Mouse (Mus musculus) ES-CJ7 (cell line): ENCODE results near the gene Ehbp1.

Experiments
- DNase-seq: peaks from one replicate; pipeline ENCODE4 v3.0.0; 2011; ENCODE audit warnings: low read depth, low spot score

The Ehbp1 gene

DNA sequence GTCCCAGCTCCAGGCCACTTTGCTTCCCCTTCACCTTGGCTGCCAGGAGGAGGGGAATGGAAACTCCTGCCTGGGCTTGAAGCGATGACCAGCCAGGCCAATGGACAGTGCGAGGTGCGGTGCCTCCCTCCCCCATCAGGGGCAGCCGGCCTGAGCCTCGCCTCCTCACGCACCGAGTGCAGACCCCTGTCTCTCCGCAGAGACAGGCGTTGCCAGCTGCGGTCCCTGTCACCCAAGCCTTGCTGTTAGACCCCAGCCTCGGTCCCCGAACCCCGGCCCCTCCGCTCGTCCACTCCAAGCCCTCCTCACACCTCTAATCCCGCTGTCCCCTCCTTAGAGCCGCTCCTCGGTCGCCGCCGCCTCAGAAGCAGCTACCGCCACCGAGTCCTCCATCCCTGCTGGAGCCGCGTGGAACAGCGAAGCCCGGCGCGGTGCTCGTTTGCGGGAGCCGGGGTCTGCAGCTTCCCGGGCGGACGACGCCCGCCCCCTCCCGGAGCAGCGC is 55.7 kb downstream of the Ehbp1 start:
- peak; percentile 36 for DNase-seq

GRCm38 (mm10) chr11:22276656-22277055 is 65.4 kb downstream of the Ehbp1 start:
- no peak for DNase-seq

DNA sequence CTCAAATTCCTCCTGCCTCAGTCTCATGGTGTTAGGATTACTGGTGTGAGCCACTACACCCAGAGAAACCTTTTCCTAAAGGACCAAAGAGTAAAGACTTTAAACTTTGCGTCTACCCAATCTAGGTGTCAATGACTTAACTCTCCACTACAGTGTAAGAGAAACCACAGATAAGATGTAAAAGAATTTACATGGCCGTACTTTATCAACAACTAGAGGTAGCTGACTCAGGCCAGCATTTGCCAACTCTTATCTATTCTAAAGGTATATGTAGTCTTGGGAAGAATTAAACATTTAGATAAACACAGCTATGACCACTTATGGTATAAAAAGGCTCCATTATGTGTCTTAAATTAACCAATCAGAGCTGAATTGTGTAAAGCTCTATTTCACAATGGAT is 67.9 kb downstream of the Ehbp1 start:
- DNase-seq: no peak

DNA sequence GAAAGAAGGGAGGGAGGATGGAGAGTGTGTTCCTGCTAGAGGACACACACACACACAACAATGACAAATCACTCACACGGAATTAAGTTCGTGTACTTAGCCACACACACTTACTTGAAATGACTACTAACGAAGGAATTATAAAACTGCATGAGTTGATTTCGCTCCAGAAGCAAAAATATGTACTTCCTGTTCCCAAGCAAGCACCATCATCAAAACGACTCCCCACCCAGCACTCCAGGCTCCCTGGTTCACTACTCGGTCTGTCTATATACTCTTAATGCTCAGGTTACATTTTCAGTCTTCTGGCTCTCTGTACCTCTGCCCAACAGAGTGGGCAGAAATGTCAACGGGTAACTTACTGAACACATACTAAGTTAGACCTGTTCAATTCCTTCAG is 68.7 kb downstream of the Ehbp1 start:
- no peak for DNase-seq

DNA sequence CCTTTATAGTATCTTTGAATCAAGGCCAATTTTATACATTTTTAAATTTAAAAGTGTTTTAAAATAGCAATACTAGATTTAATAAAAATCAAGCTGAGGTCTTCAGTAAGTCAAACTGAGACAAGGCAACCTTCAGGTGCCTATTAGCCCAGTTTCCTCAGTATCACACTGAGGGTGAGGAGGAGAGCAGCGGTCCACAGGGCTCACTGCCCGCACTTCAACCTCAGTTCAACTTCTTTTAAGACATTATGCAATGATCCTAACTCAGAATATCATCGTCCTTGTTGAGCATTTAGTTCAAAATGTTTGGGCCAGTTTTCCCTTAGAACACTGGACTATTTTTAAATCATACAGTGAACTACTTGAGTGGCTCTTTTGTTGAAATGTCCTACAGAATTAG is 70.2 kb downstream of the Ehbp1 start:
- DNase-seq: no peak

DNA sequence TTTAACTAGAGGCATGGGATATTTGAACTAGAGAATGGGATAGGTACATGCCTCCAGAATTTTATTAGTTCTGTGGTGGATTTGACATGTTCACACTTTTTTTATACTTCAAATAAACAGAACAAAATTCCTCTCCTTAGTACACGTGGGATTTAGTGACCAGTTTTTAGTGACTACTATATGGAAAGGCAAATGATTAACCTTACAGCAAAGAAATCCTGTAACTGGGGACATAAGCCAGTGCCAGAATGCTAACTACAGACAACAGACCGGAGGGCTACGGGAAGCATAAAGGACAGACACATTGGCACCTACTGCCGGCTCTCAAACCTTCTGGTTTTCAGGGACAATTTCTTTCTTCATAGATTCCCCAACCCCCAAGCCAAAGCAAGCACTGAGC is 72.4 kb downstream of the Ehbp1 start:
- DNase-seq: no peak

DNA sequence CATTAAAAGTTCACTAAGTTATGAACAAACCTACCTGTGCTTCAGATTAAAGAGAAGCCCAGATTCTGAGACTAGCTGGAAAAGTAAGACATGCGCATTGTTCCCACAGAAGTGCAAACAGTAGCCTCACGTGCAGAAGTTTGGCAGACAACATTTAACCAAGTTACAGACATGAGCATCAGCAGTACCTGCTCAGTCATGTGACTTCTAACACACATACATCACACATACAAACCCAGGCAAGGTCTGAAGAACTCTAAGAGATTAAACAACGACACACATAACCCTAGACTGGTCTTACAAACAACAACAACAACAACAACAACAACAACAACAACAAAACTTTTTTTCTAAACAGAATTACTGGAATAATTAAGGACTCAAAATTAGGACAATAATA is 72.9 kb downstream of the Ehbp1 start:
- no peak for DNase-seq

- no peak for DNase-seq
These were observed 75.1 kb downstream of the Ehbp1 start for GRCm38 (mm10) chr11:22267014-22267413.

DNA sequence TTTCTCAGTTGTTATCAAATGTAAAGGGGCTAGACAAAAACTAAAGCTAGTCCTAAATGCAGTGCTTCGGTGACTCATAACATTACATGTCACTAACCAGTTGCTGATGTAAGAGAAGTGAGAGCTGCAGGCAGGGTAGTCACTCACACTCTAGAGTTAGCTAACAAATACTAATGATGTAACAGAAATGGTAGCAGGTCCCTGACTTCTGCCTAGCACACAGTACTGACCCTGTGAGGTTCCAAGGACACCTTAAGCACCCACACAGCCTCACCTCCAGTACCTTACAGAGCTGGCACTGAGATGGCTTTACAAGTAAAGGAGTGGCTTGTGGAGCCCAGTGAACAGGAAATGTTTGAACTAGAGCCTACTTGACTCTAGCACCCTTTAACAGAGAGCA is 86.7 kb downstream of the Ehbp1 start:
- no peak for DNase-seq

GRCm38 (mm10) chr11:22249363-22249762 is 92.7 kb downstream of the Ehbp1 start:
- no peak for DNase-seq

DNA sequence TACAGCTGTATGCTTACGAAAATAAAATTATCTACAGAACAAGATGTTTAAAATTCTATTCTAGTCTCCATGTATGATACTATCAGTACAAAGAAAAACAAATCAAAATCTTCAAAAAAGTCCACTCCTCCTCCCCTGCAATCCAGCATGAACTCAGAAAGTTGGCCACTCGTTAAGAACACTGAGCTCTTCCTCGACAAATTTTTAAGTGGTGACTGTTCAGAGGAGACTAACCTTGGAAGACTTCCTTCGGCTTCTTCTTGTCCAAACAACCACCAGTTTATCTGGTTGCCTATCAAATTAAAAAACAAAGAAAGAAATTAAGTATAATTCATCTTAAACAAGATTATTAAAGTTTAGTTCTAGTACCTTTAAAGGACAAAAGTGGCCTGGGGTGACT is 94.4 kb downstream of the Ehbp1 start:
- no peak for DNase-seq

- DNase-seq: no peak
These were observed 95.0 kb downstream of the Ehbp1 start for GRCm38 (mm10) chr11:22247069-22247468.

DNA sequence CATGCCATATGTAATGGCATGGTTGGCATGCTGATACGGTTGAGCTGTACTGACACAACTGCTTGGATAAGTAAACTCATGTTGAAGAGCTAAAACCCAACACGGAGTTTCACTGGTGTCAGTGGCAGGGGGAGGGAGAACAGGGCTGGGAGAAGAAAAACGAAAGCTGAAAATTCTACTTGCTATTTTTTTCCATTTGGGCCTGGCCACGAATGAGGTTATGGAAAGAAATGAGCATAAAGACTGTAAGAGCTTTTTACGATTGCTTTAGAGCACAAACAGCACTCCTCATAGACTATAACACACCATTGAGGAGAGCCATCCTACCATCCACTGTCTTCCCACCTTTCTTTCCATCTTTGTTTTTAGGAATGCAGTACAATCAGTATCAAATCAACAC is 106.5 kb downstream of the Ehbp1 start:
- no peak for DNase-seq

DNA sequence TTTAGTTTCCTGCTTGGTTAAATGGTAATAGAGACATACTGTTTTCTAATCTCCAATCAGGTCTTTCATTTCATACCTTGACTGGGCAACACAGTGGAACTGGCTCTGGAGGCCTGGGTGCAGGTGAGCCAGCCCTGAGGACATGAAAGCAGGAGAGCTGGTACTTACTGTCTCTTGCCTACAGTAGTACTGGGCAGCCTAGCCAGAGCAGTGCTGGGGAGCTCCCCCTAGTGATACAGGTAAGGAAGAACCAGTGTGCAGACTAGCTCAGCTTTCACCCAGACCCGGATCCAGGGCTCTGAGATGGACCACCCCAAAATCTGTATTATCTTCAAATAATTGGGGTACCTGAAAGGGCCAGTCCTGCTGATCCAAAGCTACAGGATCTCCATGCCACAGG is 107.4 kb downstream of the Ehbp1 start:
- DNase-seq: peak; percentile 56

- DNase-seq: no peak
These were observed 111.2 kb downstream of the Ehbp1 start for GRCm38 (mm10) chr11:22230906-22231305.

DNA sequence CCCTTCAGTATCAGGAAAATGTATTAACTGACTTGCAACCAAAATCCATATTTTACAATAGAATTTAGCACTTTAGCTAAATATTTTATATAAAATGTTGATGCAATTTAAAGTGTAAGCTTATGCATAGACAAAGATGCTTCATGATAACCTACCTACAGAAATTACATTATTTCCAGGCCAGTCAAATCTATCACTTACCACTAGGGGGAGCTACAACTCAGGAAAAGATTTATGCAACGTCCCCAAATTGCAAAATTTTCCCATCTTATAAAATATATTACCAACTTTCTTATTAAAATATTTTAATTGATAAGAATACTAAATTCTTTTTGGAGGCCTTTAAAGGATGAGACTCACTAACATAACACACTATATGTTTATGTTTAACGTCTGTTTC is 116.5 kb downstream of the Ehbp1 start:
- DNase-seq: peak; percentile 19

DNA sequence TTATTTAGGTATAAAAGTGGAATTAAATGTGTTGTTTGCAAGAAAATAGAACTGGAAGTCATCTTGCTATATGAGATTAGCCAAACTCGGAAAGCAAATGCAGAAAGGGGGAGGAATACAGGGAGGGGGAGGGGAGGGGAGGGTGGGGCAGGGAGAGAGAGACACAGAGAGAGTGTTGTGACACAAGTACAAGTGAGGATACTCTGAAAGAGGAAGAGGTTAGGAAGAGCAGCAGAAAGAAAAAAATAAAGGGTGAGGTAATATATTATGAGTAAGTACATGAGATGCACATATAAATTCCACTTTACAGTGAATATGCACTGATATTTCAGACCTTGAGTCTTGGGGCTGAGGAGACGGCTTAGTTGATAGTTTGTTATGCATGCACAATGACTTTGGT is 123.9 kb downstream of the Ehbp1 start:
- DNase-seq: no peak

DNA sequence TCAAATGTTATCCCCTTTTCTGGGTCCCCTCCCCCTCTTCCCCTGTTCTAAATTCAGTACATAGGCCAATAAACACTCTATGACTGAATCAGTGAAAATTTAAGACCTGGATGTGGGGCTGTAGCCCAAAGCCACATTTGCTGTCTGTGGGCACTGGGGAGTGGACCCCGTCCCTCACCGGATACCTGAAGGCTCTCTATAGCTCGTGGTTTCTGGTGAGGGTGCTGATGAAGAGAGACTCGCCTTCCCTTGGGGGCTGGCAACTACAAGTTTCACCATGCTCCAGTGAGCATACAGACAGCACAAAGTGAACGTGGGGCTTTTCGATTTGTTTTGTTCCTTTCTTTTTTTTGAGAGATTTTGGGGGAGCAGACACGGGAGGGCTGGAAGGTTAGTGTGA is 125.2 kb downstream of the Ehbp1 start:
- no peak for DNase-seq

DNA sequence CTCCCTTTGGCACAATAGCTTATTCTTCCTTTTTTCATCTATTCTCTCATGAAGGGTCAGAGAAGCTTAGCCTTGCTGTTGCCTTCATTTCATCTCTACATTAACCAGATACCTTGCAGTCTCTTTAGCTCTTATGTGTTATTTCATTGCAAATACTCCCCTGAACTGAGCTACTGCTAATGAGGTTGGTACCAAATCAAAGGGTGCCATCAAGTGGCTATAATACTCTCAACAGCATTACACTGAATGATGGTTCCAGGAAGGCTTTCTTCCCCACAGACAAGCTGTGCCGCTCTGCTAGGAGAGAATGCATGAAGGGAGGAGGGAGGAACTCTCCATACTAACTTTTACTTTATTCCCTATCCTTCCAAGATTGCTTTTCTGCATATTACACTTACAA is 135.5 kb downstream of the Ehbp1 start:
- DNase-seq: no peak

DNA sequence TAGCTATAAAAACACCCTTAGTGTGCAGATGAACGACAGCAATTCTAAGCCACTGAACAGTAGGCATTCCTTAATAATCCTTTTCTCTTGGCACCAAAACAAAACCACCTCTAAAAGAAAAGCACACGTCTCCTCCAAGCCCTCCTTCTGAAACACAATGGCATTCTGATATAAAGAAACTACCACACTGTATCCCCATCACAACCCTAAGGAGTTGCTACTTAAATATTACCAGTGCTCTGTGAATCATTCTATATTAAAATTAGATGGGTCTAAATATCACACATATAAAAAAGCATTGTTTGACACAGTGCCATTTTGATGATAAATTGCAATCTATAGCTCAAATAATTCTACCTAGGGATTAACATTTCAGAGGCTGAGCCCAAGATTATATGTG is 135.9 kb downstream of the Ehbp1 start:
- DNase-seq: no peak

DNA sequence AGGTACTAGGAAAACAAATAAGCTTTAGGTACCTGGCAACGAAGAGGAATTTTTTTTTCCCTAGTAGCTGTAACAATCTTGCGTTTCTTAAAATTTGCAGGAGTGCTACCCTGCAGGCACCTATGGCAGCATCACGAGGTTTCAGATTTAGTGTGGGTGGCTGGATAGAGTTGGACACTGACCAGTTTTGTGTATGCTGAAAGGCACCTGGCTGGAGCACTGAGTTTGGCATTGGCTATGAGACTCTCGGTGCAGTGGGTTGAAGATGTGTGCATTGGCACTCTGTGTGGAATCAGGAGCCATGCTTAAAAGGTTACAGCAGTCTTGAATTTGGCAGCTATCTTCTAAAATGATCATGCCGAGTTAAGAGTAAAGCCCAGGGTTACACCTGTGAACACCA is 138.7 kb downstream of the Ehbp1 start:
- DNase-seq: no peak

- no peak for DNase-seq
These were observed 141.0 kb downstream of the Ehbp1 start for GRCm38 (mm10) chr11:22201125-22201524.

DNA sequence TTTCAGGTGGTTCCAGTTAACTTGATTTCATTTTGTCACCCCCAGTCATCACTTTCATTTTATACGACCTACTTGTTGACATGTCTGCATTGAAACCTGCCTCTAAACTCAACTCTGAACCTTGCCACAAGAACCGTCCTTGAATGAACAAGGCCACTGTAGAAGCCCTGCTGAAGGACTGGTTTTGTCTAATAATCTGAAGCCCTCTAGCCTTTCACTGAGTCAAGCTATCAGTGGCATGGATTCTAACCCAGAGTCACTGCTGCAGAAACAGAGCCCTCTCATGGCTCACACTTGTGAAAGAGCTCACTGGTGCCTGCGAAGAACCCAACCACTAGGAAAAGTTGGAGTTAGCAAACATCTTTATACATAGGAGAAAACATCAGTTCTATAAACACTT is 142.2 kb downstream of the Ehbp1 start:
- peak; percentile 10 for DNase-seq

GRCm38 (mm10) chr11:22198406-22198805 is 143.7 kb downstream of the Ehbp1 start:
- DNase-seq: no peak

DNA sequence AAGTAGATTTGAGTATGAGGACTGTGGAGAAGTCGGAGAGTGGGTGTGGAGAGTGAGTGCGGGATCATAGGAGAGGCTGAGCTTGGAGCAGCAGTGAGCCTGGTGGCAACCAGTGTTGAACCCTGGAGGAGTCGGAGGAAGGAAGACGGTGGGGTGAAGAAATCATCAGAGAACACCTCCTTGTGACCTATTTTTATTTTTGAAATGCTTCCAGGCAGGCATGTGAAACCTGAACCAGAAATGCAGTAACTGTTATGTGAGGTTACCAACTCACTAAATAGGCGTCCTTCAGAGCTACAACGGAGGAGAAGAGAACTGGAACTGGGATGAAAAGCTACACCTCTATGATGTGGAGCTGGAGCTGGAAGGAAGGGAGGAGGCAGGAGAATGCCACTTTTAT is 144.2 kb downstream of the Ehbp1 start:
- no peak for DNase-seq
